Mouse (Mus musculus): ENCODE results near the gene Astn2.
"Not testable (repeated sequence)": the region's sequence is repeated elsewhere in the genome, so short reads cannot be mapped to it uniquely, and the experiment has no call there.

Astn2 gene

DNA sequence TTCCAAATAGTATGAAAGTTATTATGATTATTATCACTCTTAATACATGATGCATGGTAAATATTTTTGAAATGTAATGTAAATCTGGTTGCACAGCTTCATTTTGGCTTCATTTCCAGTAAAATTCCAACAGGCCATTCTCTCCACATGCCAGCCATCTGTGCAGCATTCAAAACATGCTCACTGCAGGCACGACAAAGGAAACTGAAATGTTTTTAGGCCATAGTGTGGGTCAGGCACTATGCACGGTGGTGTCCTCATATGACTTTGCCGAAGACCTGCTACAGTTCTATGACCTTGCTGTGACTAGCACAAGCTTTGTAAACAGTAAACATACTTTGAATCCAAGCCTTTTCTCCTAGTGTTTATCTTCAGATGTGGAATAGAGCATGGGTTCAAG is 642.3 kb downstream of the Astn2 start:
- in situ Hi-C loops (cut with MseI, MboI): no loop called here

DNA sequence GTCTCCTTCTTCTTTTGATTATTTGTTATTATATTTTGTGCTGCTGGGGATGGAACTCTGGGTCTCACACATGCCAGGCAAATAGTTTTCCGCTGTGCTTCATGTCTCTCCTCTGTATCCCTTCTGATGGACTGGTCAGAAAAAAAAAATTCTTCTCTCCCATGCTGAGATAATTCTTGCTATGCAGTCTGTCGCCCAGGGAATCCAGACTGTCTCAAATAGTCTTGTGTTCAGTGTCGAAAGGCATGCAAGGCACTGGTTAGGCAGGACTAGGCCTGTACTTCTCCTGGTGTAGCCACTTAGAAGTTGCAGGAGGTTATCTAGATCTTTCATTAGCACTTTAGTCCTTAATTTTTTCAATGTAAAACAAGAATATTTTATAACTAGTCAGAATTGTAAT is 642.8 kb downstream of the Astn2 start:
- in situ Hi-C loops (cut with MseI, MboI): no loop called here

- in situ Hi-C loops (cut with MseI, MboI): no loop called here
Observed at GRCm38 (mm10) chr4:65758875-65759201, 645.6 kb downstream of the Astn2 start.

DNA sequence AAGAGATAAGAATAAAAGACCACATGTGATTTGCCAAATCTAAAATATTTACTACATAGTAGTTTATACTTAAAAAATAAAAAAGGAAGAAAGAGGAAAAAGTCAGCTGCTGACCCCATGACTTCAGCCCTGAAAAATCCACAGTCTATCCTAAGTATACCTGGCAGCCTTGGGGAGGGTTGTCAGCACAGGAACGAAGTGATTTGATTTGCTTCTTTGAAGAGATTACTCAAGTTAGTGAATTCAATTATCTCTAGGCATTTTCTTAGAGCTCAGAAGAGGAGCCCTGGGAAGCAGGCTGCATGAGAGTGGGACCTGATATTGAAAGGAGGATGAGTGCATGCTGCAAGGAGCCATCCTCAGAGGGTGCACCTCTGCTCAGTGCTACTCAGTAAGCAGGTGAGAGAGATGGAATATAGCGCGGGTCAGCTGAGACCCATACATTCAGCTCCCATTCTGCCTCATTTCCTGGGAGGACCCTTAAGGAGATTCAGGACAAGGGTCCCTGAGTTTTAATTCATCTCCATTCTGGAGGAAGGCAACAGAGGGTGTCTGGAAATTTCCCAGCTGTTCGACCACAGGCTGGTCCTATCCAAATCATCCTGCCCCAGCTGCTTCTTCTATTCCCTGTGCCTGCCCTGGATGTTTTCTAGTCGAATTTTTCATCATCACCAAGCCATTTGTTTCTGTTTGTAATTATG is 646.1 kb downstream of the Astn2 start:
- in situ Hi-C loops (cut with MseI, MboI): no loop called here

DNA sequence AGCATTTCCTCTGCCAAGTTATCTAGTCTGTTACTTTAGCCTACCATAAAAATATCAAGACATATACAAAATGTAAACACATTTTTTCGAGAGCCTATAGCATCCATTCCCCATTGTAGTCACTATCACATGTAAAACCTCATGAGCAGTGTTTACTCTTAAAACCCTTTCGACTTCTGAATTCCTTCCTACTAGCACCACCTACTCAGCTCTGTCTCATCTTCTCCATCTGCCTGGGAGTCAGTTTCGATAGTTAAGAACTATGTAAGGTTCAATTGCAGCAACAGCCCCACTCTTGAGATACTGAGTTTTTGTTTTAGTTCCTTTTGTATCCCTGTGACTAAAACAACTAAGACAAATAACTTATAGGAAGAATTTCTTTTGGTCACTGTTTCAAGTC is 651.5 kb downstream of the Astn2 start:
- in situ Hi-C loops (cut with MseI, MboI): no loop called here

- in situ Hi-C loops (cut with MseI, MboI): no loop called here
Observed at GRCm38 (mm10) chr4:65744788-65745187, 659.6 kb downstream of the Astn2 start.

GRCm38 (mm10) chr4:65744088-65744610 is 660.3 kb downstream of the Astn2 start:
- in situ Hi-C loops (cut with MseI, MboI): no loop called here

GRCm38 (mm10) chr4:65743160-65743691 is 661.2 kb downstream of the Astn2 start:
- in situ Hi-C loops (cut with MseI, MboI): no loop called here

DNA sequence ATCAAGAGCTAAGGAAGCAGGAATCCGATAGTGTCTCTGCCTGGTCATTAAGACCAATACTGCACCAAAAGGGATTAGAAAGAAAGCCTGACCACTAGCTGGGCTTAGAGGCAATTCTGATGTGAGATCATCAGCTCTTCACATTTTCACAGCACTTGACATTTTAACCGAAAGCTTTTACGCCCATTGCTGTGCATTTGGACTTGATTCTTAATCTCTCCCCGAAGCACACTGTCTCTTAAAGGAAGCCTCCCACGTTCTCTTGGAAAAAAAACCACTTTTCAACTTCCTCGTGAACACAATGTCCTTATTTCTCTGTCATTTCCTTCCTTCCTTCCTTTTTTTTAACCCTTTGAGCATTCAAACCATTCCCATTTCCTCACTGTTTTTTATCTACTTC is 680.0 kb downstream of the Astn2 start:
- in situ Hi-C loops (cut with MseI, MboI): no loop called here

DNA sequence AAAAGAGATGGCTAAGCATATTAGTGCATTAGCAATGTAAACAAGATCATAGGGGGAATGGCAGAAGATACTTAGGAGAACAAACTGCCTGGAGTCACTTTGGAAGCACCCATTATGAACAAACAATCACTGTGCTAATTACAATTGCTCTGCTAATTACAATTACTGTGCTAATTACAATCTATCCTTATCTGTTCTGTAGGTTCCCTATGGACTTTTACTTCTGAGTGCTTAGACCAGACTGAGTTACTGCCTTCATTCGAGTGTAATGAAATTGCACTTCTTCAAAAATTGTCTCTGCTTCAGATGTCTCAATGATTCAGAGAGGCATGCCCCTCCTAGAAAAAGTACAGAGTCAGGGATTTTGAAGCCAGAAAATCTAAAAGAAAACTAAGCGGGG is 684.8 kb downstream of the Astn2 start:
- in situ Hi-C loops (cut with MseI, MboI): no loop called here

- in situ Hi-C loops (cut with MseI, MboI): no loop called here
Observed at GRCm38 (mm10) chr4:65717899-65718298, 686.5 kb downstream of the Astn2 start.

DNA sequence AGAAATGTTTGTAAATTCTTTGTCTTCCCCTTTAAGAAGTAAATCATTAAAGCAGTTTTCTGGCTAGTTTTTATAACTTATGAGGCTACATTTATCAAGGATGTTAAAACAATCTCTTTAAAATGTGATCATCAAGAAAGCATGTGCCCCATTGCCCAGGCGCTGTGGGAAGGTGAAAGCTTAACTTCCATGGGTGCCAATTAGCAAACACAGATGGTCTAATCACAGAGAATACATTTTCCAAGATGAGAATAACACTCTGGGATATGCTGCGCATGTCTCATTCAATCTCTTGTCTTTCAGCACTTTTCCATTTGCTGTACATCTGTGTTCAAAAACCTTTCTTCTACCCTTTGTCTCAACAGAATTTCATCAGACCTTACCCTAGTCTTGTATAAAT is 688.3 kb downstream of the Astn2 start:
- in situ Hi-C loops (cut with MseI, MboI): no loop called here

- in situ Hi-C loops (cut with MseI, MboI): no loop called here
Observed at GRCm38 (mm10) chr4:65711678-65712077, 692.7 kb downstream of the Astn2 start.

DNA sequence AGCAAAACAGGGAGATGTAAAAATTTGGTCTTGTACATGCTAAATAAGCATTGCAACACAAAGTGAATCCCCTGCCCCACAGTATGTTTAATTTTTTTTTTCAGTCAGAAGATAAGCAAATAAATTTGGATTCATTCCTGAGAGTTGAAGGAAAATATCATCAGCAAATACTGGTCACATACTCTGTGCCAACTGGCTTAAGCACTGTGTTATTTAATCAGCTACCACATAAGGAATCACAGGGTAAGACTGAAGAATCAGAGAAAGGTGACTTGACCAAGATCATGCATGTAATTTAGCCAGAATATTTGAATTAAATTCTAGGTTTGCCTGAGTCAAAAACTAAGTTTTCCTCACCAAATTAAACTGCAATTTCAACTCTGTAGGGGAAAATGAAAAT is 693.8 kb downstream of the Astn2 start:
- in situ Hi-C loops (cut with MseI, MboI): no loop called here

- in situ Hi-C loops (cut with MseI, MboI): no loop called here
Observed at GRCm38 (mm10) chr4:65701848-65702247, 702.6 kb downstream of the Astn2 start.

GRCm38 (mm10) chr4:65699743-65700361 is 704.6 kb downstream of the Astn2 start:
- in situ Hi-C loops (cut with MseI, MboI): no loop called here

GRCm38 (mm10) chr4:65695241-65695640 is 709.2 kb downstream of the Astn2 start:
- in situ Hi-C loops (cut with MseI, MboI): no loop called here

DNA sequence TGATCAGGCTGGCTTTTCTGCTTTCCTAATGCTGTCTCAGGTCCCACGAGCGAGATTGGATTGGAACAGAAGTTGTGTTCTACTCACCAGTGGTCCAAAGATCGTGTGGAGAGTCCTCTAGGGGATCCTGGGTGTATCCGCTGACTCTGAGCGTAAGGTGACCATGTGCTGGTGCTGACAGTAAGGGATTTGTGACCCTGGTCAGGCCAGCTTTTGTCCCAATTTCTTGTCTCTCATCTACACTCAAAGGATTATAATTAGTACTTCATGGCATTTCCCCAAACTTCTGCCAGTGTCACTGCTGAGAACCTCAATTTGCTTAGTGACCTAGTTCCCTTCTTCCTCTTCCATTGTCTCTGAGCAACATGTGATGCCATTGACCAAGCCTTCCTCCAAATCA is 710.4 kb downstream of the Astn2 start:
- in situ Hi-C loops (cut with MseI, MboI): no loop called here

DNA sequence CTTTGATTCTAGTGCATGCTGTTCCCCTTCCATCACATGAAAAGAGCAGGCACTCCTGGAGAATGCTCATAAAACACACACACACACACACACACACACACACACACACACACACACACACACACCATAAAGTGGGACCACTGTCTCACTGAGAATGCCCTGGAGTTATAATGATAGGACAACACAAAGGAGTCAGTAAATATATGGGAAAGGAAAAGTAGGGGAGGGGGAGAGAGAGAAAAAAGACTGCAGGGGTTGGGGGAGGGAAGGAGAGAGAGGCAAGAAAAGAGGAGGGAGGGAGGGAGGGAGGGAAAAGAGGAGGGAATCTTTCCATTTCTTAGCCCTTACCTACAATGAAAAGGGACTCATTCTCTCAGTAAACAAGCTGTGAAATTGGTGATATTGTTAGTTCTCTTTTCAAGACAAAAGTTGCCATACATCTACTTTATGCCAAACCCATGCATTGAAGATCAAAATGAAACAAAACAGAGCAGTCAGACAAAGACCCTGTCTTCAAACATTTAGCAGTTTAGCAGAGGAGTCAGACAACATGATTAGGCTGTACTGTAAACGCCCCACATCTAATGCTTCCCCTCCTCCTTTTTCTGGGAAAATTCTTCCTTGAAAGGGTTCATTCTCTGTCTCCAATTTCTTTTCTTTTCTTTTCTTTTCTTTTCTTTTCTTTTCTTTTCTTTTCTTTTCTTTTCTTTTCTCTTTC is 717.2 kb downstream of the Astn2 start:
- in situ Hi-C loops (cut with MseI, MboI): no loop called here

GRCm38 (mm10) chr4:65686258-65687005 is 718.0 kb downstream of the Astn2 start:
- in situ Hi-C loops (cut with MseI, MboI): no loop called here

- in situ Hi-C loops (cut with MseI, MboI): no loop called here
Observed at GRCm38 (mm10) chr4:65684401-65684800, 720.0 kb downstream of the Astn2 start.

DNA sequence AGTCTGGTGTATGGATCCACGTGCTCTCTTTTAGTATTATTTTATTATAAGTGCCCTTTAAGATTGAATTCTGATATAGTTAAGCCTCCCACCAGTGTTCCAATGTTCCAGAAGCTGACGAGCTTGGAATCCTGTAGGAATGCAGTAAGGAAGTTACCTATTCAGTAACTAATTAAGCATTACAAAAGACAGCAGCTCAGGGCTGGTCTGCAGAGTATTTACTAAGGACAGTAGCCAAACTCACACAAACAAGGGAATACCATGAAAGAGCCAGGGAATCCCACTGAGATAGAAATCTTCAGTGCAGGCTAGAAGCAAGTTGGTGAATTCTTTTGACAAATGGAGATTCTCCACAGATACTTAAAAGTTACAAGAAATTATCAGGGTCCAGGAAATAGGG is 724.6 kb downstream of the Astn2 start:
- in situ Hi-C loops (cut with MseI, MboI): not testable (repeated sequence)
